Mouse (Mus musculus) 3T3-L1 (cell line): ENCODE data around the gene Ccdc78.
A peak's percentile ranks its signal among the peaks of the same experiment; 100 is the strongest.

Experiments used
- DNase-seq: peaks from one replicate; pipeline ENCODE4 v3.0.0-alpha.2; 2015; ENCODE audit warnings: low read depth, low spot score

The Ccdc78 gene

DNA sequence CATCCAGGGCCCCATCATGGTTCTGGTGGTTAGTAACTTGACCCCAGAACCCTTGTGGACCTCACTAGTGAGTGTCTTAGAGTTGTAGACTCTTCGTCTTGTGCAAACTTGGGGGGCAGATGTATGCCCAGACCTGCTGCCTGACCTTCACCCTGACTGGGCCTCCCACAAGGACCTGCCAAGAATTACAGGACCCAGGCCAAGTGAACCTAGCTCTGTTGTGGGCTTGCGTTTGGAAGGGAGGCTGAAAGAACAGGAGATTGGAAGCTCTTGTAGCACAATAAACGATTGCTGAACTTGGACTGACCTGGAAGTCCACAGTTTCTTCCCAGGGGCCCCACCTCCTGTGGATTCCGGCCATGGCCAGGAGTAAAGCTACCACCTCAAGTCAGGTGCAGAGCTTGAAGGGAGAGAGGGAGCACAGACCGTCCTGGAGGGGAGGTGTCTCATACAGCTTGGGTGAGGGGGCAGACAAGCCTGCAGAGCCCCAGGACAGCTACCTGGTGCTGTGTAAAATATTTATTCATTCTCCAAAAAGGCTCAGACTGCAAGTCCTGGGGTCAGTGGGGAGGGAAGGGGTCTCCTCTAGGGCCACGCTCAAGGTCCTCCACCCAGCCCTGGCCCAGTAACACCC lies 47.7 kb downstream of the Ccdc78 start:
- DNase-seq: peak; percentile 37

GRCm38 (mm10) chr17:25834595-25835222 lies 48.3 kb downstream of the Ccdc78 start:
- DNase-seq: no peak

GRCm38 (mm10) chr17:25835301-25835700 lies 48.9 kb downstream of the Ccdc78 start:
- DNase-seq: no peak

GRCm38 (mm10) chr17:25835816-25836215 lies 49.4 kb downstream of the Ccdc78 start:
- DNase-seq: no peak

GRCm38 (mm10) chr17:25836397-25837075 lies 50.2 kb downstream of the Ccdc78 start:
- DNase-seq: no peak

DNA sequence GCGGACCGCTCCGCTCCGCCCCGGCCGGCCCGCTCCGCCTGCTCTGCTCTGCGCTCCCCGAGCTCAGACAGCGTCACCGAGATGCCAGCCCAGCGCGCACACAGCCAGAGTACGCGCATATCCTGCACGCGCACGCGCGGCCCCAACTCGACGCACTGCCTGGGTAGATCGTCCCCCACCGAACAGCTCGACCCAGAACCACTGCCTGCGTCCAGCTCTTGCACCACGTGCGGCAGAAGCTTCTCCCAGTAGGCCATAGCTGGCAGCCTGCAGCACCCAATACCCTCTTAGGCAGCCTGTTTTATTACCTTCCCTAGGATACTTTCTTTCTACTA lies 50.7 kb downstream of the Ccdc78 start, which contains the start of gene Rhbdl1:
Gene Rhbdl1, minus strand, starts transcription at position 220 of the 335 bp plus-strand sequence.
- no peak for DNase-seq

DNA sequence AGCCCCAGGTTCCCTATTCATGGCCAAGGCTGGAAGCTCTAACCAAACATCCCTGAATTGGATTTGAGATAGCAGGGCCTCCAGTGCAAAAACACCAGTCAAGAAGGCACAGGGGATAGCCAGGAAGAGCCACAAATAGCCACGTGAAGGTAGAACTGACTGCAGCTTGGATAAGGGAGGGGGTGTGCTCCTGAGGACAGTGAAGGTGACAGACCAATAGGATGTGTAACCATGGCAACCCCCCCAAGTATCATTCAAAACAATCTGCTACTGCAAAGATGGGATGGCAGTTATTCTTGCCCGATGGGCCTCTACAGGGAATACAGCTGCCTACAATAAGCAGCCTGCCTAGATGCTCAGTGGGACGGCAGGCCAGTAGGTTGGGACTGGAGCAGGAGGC lies 51.2 kb downstream of the Ccdc78 start:
- no peak for DNase-seq

DNA sequence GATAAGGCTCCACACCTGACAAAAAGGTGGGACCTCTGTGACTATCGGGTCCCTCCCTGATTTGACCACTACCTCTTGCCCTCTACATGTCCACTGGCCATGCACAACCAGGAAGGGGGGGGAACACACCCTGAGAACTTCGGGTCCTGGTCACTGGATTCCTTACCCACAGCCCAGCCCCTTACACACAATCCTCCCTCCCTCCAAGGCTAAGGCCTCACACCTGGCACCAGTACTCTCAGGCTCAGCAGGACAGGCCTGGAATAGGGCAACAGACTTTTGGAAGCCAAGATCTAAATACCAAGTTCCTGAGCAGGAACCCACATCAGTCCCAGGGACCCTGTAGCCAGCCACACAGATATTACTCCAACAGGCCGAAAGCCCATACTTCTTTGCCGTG lies 52.5 kb downstream of the Ccdc78 start:
- DNase-seq: no peak

GRCm38 (mm10) chr17:25839455-25840235 lies 53.3 kb downstream of the Ccdc78 start:
- DNase-seq: no peak
